Mouse (Mus musculus) gastrocnemius, adult 2 months (tissue): ENCODE results near the gene B4gat1. TPM values are rescaled to one million over a fixed set of nuclear protein-coding genes. Genes with fewer than 3 reads are reported as not detected.

Experiments used
- DNase-seq: peaks from one replicate; pipeline ENCODE4 v3.0.0; 2022
- H3K27ac ChIP-seq: fragments of 200-600 bp; 2 replicates; pipeline ENCODE4 v1.8.1; 2022; ENCODE audit warnings: mild to moderate bottlenecking
- H3K4me3 ChIP-seq: fragments of 200-600 bp; 2 replicates; pipeline ENCODE4 v1.8.1; 2022; ENCODE audit warnings: mild to moderate bottlenecking, moderate library complexity
- CTCF ChIP-seq: fragments of 200-600 bp; IDR thresholded peaks from 2 replicates; pipeline ENCODE4 v1.8.1; 2022; ENCODE audit warnings: antibody characterized with exemption, mild to moderate bottlenecking, moderate library complexity
- intact Hi-C: fragments of 180-260 bp; cut with DNase I; formaldehyde crosslinking; loops from one replicate; pipeline ENCODE4 v1.15.1; 2025
- total RNA-seq, 2 experiments: library from RNA; stranded (reverse); gene quantifications; 2 replicates each; pipeline ENCODE4 v1.2.3; 2021

The B4gat1 gene
- total RNA-seq, 2 experiments from 2014 or later, result 20.0 to 22.4 TPM

DNA sequence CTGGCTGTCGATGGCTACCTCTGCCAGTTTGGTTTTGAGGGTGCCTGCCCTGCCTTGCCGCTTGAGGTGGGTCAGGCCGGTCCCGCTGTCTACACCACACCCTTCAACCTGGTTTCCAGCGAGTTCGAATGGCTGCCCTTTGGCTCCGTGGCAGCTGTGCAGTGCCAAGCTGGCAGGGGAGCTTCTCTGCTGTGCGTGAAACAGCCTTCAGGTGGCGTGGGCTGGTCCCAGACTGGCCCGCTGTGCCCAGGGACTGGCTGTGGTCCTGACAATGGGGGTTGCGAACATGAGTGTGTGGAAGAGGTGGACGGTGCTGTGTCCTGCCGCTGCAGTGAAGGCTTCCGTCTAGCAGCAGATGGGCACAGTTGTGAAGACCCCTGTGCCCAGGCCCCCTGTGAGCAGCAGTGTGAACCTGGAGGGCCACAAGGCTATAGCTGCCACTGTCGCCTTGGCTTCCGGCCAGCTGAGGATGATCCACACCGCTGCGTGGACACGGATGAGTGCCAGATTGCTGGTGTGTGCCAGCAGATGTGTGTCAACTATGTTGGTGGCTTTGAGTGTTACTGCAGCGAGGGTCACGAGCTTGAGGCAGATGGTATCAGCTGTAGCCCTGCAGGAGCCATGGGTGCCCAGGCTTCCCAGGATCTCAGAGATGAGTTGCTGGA is 30.1 kb downstream of the B4gat1 start:
- intact Hi-C loops, result no loop called here
- TF ChIP-seq CTCF, result no peak
- peak overlapping the region; percentile 76 for H3K4me3 ChIP-seq
- peak overlapping the region; percentile 81 for H3K27ac ChIP-seq
- no peak for DNase-seq

DNA sequence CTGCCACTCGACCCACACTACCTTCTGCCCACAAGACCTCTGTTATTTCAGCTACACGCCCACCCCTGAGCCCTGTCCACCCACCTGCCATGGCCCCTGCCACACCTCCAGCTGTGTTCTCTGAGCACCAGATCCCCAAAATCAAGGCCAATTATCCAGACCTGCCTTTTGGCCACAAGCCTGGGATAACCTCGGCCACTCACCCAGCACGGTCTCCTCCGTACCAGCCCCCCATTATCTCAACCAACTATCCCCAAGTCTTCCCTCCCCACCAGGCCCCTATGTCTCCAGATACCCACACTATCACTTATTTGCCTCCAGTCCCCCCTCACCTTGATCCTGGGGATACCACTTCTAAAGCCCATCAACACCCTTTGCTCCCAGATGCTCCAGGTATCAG is 30.9 kb downstream of the B4gat1 start:
- no peak for TF ChIP-seq CTCF
- H3K4me3 ChIP-seq, result peak overlapping the region; percentile 76
- peak overlapping the region; percentile 81; the same call in 1 of the 2 replicates for H3K27ac ChIP-seq
- DNase-seq, result no peak
- intact Hi-C loops, result no loop called here

GRCm38 (mm10) chr19:5069978-5070377 is 31.4 kb downstream of the B4gat1 start:
- Histone ChIP-seq H3K4me3 (peak overlapping the region; percentile 76), H3K27ac (peak overlapping the region; percentile 80)
- no peak for TF ChIP-seq CTCF
- no peak for DNase-seq
- intact Hi-C loops, result loop anchor here (5.0 kb wide), 1 partner anchor 53 kb away; no protein-coding TSS in a partner anchor

DNA sequence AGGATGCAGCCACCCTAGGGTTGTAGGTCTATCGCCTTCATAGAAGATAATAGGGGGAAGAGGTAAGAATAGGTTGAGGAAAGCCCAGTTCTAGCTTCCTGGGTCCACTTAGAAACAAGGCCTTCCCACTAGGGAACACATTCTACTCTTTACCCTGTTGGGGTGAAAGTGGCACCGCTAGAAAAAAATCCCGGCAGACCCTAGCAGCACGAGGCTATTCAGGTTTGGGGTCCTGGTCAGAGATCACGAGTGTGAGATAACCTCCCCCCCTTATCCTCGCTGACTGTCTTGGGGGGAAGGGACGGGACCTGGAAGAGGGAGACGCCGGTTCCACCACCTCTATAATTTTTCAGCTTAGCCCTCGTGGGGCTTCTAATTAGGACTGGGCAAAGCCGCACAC is 32.5 kb downstream of the B4gat1 start:
- TF ChIP-seq CTCF, result no peak
- Histone ChIP-seq H3K4me3 (peak overlapping the region; percentile 76), H3K27ac (peak overlapping the region; percentile 80)
- intact Hi-C loops, result loop anchor here (5.0 kb wide), 1 partner anchor 54 kb away; no protein-coding TSS in a partner anchor
- DNase-seq, result no peak

DNA sequence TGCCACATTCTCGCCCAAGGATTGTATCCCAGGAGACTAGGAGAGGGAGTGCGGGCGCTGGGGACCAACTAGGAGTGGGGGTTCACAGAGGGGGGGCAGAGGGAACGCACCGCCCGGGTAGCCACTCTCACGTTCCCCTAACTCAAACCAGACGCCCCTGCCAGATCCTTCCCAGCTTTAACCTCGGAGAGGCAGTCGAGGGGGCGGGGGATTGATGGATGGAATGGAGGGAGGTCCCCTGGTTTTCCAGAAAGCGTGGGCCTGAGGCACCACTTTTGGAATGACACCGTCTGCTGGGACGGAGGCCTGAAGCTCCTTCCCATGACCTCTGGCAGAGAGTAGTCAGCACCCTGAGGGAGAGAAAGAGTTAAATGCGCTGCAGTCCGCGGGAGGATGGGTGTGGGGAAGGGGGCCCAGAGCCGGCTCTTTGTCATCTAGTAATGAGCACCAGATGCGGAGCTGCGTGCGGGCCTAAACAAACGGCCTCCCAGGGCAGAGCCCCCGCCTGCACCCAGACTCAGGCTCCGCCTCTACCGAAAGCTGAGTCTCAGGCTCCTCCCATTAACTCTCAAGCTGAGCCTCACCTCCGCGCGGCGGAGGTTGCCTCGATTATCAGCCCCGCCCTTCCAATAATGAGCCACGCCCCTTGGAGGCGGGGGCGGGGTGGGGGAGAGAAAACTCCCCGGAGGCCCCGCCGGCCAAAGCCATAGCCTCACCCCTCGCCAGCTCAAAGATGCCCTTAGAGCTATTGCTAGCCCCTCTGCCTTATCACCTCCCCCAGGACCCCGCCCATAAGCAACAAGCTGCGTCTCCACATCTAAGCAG is 33.1 kb downstream of the B4gat1 start:
- intact Hi-C loops, result loop anchor here (5.0 kb wide), 1 partner anchor 54 kb away; no protein-coding TSS in a partner anchor

DNA sequence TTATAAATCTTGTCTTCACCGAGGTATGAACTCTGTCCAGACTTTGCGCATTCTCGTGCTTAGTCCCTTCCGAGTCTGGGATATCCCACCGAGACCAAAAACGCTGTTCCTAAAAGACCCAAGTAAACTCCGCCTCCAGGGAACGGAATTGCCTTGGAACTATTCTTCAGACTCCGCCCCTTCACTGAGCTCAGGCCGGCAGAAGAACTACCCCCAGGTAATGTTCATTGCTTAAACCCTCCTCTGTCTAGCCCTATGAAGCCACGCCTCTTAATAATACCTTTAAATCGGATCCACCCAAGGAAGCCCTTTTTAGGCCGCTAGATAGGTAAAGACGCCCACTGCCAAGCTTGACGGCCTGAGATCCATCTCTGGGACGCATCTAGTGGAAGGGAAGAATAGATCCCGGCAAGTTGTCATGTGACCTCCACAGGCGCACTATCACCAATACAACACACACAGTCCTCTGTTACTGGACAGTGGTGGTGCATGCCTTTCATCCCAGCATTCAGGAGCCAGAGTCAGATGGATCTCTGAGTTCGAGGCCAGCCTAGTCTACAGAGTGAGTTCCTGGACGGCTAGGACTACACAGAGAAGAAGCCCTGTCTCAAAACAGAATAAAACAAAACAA is 33.9 kb downstream of the B4gat1 start:
- Histone ChIP-seq H3K27ac (peak overlapping the region; percentile 80), H3K4me3 (peak overlapping the region; percentile 76)
- TF ChIP-seq CTCF, result no peak
- intact Hi-C loops, result loop anchor here (1.0 to 5.0 kb wide), 2 partner anchors 16 to 55 kb away; no protein-coding TSS in a partner anchor
- DNase-seq, result no peak

More for the DNA sequence above, 33.1 kb downstream of the B4gat1 start:
- Histone ChIP-seq H3K4me3 (peak overlapping the region; percentile 76), H3K27ac (peak overlapping the region; percentile 80)
- no peak for TF ChIP-seq CTCF
- DNase-seq, result peak; percentile 84

- intact Hi-C loops, result loop anchor here (1.0 to 5.0 kb wide), 2 partner anchors 17 to 56 kb away; no protein-coding TSS in a partner anchor
- H3K27ac ChIP-seq, result peak overlapping the region; percentile 80; the same call in 1 of the 2 replicates
- peak; percentile 69 for DNase-seq
- H3K4me3 ChIP-seq, result peak overlapping the region; percentile 76
- TF ChIP-seq CTCF, result peak; percentile 70
Measured at GRCm38 (mm10) chr19:5073028-5073427, 34.4 kb downstream of the B4gat1 start.

DNA sequence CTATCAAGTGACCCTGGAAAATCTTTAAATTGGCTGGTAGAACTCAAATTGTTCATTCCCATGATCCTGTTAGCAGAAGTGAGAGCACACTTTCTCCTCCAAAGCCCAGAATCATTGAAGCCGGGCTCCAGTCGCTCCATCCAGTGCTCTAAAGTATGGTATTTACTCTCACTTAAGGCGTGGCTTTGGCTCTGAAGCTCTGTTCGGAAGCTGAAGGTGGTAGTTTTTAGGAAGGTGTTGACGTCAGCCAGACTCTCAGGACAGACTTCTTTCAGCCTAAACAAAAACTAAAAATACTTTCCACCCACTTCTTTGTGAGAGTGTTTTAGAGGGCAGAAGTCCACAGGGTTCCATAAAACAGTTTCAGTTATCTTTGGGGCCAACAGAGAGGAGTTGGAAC is 34.9 kb downstream of the B4gat1 start:
- H3K27ac ChIP-seq, result no peak overlapping the region
- no peak for TF ChIP-seq CTCF
- H3K4me3 ChIP-seq, result no peak overlapping the region
- intact Hi-C loops, result loop anchor here (1.0 to 5.0 kb wide), 2 partner anchors 17 to 56 kb away; no protein-coding TSS in a partner anchor
- DNase-seq, result no peak

DNA sequence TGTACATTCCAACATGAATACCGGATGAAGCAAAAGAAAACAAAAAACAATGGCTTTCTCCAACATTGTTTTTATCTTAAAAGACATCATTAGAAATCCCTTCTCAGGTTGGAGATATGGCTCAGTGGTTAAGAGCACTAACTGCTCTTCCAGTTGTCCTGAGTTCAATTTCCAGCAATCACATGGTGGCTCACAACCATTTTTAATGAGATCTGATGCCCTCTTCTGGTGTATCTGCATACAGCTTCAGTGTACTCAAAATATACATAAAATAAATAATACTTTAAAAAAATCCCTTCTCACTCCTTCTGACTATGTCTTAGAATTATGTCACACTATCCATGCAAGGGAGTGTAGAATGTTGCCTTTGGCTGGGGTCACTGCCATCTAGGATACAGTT is 40.7 kb downstream of the B4gat1 start:
- no peak overlapping the region for H3K27ac ChIP-seq
- intact Hi-C loops, result no loop called here
- H3K4me3 ChIP-seq, result no peak overlapping the region
- no peak for TF ChIP-seq CTCF
- no peak for DNase-seq

- DNase-seq, result no peak
- intact Hi-C loops, result no loop called here
- TF ChIP-seq CTCF, result no peak
- no peak overlapping the region for H3K27ac ChIP-seq
- H3K4me3 ChIP-seq, result no peak overlapping the region
Measured at GRCm38 (mm10) chr19:5082005-5082404, 43.4 kb downstream of the B4gat1 start.

- Histone ChIP-seq H3K27ac (no peak overlapping the region), H3K4me3 (no peak overlapping the region)
- DNase-seq, result no peak
- intact Hi-C loops, result no loop called here
- no peak for TF ChIP-seq CTCF
Measured at GRCm38 (mm10) chr19:5082596-5082995, 44.0 kb downstream of the B4gat1 start.

- DNase-seq, result no peak
- intact Hi-C loops, result no loop called here
- TF ChIP-seq CTCF, result no peak
- Histone ChIP-seq H3K4me3 (no peak overlapping the region), H3K27ac (no peak overlapping the region)
Measured at GRCm38 (mm10) chr19:5083961-5084833, 45.6 kb downstream of the B4gat1 start.
